Mouse (Mus musculus) hindbrain, embryonic 10.5 days (tissue): ENCODE measurements around the gene Olfr955. TPM values are rescaled to one million over a fixed set of nuclear protein-coding genes. Genes with fewer than 3 reads are reported as not detected.

Source experiments
- DNase-seq: peaks from one replicate; pipeline ENCODE4 v3.0.0-alpha.2; 2017; ENCODE audit warnings: low spot score
- H3K27ac ChIP-seq: fragments of 300-500 bp; sonication (generic); 2 replicates; pipeline ENCODE4 v1.5.1; 2016; ENCODE audit warnings: mild to moderate bottlenecking, moderate library complexity
- H3K27me3 ChIP-seq: fragments of 300-500 bp; sonication (generic); 2 replicates; pipeline ENCODE4 v1.6.1; 2016; ENCODE audit warnings: mild to moderate bottlenecking; ENCODE audit not compliant: poor library complexity, insufficient read depth, severe bottlenecking
- H3K36me3 ChIP-seq: fragments of 300-500 bp; sonication (generic); 2 replicates; pipeline ENCODE4 v1.6.1; 2016; ENCODE audit warnings: mild to moderate bottlenecking, moderate library complexity
- H3K4me1 ChIP-seq: fragments of 300-500 bp; sonication (generic); replicated peaks from 2 replicates; pipeline ENCODE4 v1.6.1; 2016; ENCODE audit warnings: mild to moderate bottlenecking
- H3K4me3 ChIP-seq: fragments of 300-500 bp; sonication (generic); 2 replicates; pipeline ENCODE4 v1.5.1; 2016; ENCODE audit warnings: mild to moderate bottlenecking, moderate library complexity
- H3K9me3 ChIP-seq: fragments of 300-500 bp; sonication (generic); 2 replicates; pipeline ENCODE4 v1.6.1; 2016; ENCODE audit warnings: mild to moderate bottlenecking, moderate library complexity
- WGBS: fragments of 180-500 bp; shearing (Covaris S2); methylation state at CpG from one replicate; pipeline ENCODE4 v1.1.7; 2016; 5-methylcytosine and 5-hydroxymethylcytosine counted together
- polyA plus RNA-seq: library from polyadenylated mRNA; unstranded; fragments of >200 nt; fragmentation: Nextera tagmentation; extraction: Ambion mirVana; gene quantifications from 2 replicates; pipeline ENCODE4 v1.2.1, GENCODE M21; 2016

Gene Olfr955
- not detected in 2 replicates for polyA plus RNA-seq

DNA sequence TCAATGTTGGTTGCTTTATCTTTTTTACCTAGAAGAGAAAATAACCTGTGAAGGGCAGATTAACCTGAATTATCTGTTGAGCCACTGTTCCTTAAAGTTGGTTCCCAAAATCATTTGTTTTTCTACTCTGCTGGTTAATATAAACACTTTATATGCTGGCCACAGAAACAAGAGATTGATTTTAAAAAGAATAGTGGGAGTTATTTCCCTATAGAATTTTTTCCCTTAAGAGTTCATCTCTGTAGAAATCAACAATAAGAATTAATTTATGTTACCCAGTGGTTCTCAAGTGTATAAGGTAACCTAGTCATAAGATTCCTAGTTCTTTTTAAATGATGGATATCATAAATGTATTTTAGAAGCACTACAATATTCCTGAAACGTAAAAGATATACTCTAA is at the start of gene Olfr955:
Gene Olfr955 (minus strand): TSS at position 101 of the 400 bp plus-strand sequence.
- no peaks in the 10 kb centered on the region for H3K4me1 ChIP-seq
- no peaks in the 10 kb centered on the region for H3K27me3 ChIP-seq

GRCm38 (mm10) chr9:39518595-39518994 is 46.9 kb upstream of the Olfr955 start:
- Histone ChIP-seq H3K9me3 (no peaks in the 10 kb centered on the region), H3K27ac (no peak overlapping the region), H3K4me3 (no peak overlapping the region), H3K27me3 (no peaks in the 10 kb centered on the region), H3K36me3 (no peaks in the 10 kb centered on the region), H3K4me1 (no peaks in the 10 kb centered on the region)
- no peak for DNase-seq

More for the DNA sequence above, at the start of gene Olfr955:
- WGBS, result 59% methylated on average over 1 of the region's 1 CpGs
- no peak for DNase-seq
- H3K36me3 ChIP-seq, result no peaks in the 10 kb centered on the region
- no peaks in the 10 kb centered on the region for H3K9me3 ChIP-seq
- H3K27ac ChIP-seq, result no peak within 1 kb of the TSS
- no peak within 1 kb of the TSS for H3K4me3 ChIP-seq

DNA sequence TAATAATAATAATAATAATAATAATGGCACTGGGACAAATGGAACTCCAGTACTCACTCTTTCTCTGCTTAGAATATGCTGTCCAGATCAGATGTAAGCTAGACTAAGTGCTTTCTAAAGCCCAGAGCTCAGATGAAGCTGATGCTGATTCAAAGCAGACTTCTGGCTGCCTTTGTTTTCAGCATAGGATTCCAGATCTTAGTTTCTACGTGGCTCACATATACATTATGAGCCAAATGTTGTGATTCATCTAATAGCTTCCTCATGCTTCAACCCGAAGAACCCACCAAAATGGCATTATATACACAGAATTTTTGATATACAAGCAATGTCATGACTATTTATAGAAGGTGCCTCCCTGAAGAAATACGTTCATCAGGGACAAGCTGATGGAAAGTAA is 43.8 kb upstream of the Olfr955 start, which contains the start of gene Olfr957:
Gene Olfr957 (minus strand): TSS at position 279 of the 400 bp plus-strand sequence.
- Histone ChIP-seq H3K4me1 (no peaks in the 10 kb centered on the region), H3K27ac (no peak within 1 kb of the TSS), H3K4me3 (no peak within 1 kb of the TSS), H3K9me3 (no peaks in the 10 kb centered on the region), H3K27me3 (no peaks in the 10 kb centered on the region), H3K36me3 (no peaks in the 10 kb centered on the region)
- 83% methylated on average over 3 of the region's 3 CpGs for WGBS
- DNase-seq, result no peak

- H3K9me3 ChIP-seq, result no peaks in the 10 kb centered on the region
- no peak for DNase-seq
Measured at GRCm38 (mm10) chr9:39509412-39509811, 37.7 kb upstream of the Olfr955 start.

DNA sequence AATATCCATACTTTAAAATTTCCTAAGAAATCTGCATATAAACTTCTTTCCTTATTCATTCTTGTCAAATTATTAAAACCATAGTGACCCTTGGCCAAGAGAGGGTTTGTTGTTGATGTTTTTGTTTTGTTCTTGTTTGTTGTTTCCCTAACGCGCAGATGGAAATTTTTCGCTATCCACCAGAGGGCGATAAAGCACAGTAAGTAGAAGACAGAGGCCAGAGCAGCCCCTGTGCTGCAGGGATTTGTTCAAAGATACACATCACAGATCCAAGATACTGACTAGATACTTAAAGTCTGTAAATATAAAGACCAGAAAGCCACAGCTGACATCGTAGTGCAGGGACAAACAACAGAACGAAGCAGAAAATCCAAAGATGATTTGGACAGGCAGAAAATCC is 37.3 kb upstream of the Olfr955 start:
- Histone ChIP-seq H3K4me1 (no peaks in the 10 kb centered on the region), H3K9me3 (no peaks in the 10 kb centered on the region), H3K36me3 (no peaks in the 10 kb centered on the region), H3K27me3 (no peaks in the 10 kb centered on the region), H3K4me3 (no peak overlapping the region), H3K27ac (no peak overlapping the region)
- 13% methylated on average over 6 of the region's 6 CpGs for WGBS
- peak; percentile 44 for DNase-seq

More at GRCm38 (mm10) chr9:39509412-39509811, 37.7 kb upstream of the Olfr955 start:
- 82% methylated on average over 9 of the region's 9 CpGs for WGBS
- Histone ChIP-seq H3K27me3 (no peaks in the 10 kb centered on the region), H3K36me3 (no peaks in the 10 kb centered on the region), H3K27ac (no peak overlapping the region), H3K4me1 (no peaks in the 10 kb centered on the region), H3K4me3 (no peak overlapping the region)

DNA sequence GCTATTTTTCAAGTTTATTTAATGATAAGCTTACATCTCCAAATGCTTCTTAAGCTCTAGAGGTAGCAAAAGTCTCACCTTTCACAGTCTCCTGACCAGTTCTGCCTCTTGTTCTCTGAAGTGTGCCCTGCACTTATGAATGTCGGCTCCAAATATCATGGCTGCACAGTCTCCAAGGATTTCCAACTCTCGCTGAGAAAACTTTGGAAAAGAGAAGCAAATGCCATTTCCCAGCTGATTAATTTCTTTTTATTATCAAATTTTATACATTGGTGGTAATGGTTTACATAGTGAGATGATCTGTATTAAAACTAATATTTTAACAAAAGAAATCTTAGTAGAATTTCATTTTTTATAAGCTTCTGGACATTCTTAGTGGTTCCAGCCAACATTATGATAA is 22.2 kb upstream of the Olfr955 start, which contains the start of gene Olfr44:
Gene Olfr44 (minus strand): TSS at position 101 of the 400 bp plus-strand sequence.
- DNase-seq, result no peak
- WGBS, result 95% methylated on average over 2 of the region's 2 CpGs
- Histone ChIP-seq H3K27me3 (no peaks in the 10 kb centered on the region), H3K9me3 (no peaks in the 10 kb centered on the region), H3K27ac (no peak within 1 kb of the TSS), H3K4me1 (no peaks in the 10 kb centered on the region), H3K36me3 (no peaks in the 10 kb centered on the region), H3K4me3 (no peak within 1 kb of the TSS)

- H3K36me3 ChIP-seq, result no peaks in the 10 kb centered on the region
- no peaks in the 10 kb centered on the region for H3K9me3 ChIP-seq
- no peak for DNase-seq
- H3K27ac ChIP-seq, result no peak within 1 kb of the TSS
- no peak within 1 kb of the TSS for H3K4me3 ChIP-seq
- 90% methylated on average over 6 of the region's 6 CpGs for WGBS
- no peaks in the 10 kb centered on the region for H3K27me3 ChIP-seq
- no peaks in the 10 kb centered on the region for H3K4me1 ChIP-seq
Measured at GRCm38 (mm10) chr9:39456401-39456800, 15.3 kb downstream of the Olfr955 start, which contains the start of gene Olfr954. Gene Olfr954, plus strand, starts transcription at chr9:39456701.

- Histone ChIP-seq H3K27me3 (no peaks in the 10 kb centered on the region), H3K9me3 (no peaks in the 10 kb centered on the region), H3K4me3 (no peak within 1 kb of the TSS), H3K27ac (no peak within 1 kb of the TSS), H3K36me3 (no peaks in the 10 kb centered on the region), H3K4me1 (no peaks in the 10 kb centered on the region)
- DNase-seq, result no peak
Measured at GRCm38 (mm10) chr9:39427048-39427447, 44.7 kb downstream of the Olfr955 start, which contains the start of gene Olfr952. Gene Olfr952, minus strand, starts transcription at chr9:39427148.

Other genes with a start within 250 kb of the Olfr955 start
- not detected in 2 replicates for gene Olfr1537, start 221.9 kb downstream of the Olfr955 start, polyA plus RNA-seq
- not detected in 2 replicates for gene Olfr945, start 195.1 kb downstream of the Olfr955 start, polyA plus RNA-seq
- not detected in 2 replicates for gene Olfr948, start 145.9 kb downstream of the Olfr955 start, polyA plus RNA-seq
- not detected in 2 replicates for gene Olfr951, start 84.5 kb downstream of the Olfr955 start, polyA plus RNA-seq
- gene Olfr952, start 44.8 kb downstream of the Olfr955 start, polyA plus RNA-seq, result not detected in 2 replicates
- not detected in 2 replicates for gene Olfr954, start 15.2 kb downstream of the Olfr955 start, polyA plus RNA-seq
- gene Olfr44, start 22.1 kb upstream of the Olfr955 start, polyA plus RNA-seq, result not detected in 2 replicates
- gene Olfr957, start 43.9 kb upstream of the Olfr955 start, polyA plus RNA-seq, result not detected in 2 replicates
- gene Olfr958, start 82.1 kb upstream of the Olfr955 start, polyA plus RNA-seq, result not detected in 2 replicates
- gene Olfr959, start 103.6 kb upstream of the Olfr955 start, polyA plus RNA-seq, result not detected in 2 replicates
- 6.0 and 10.1 TPM in 2 replicates for gene AW551984, start 132.5 kb upstream of the Olfr955 start, polyA plus RNA-seq
- not detected in 2 replicates for gene Olfr148, start 138.7 kb upstream of the Olfr955 start, polyA plus RNA-seq
- gene Olfr960, start 149.4 kb upstream of the Olfr955 start, polyA plus RNA-seq, result not detected in 2 replicates
- not detected in 2 replicates for gene Olfr961, start 173.1 kb upstream of the Olfr955 start, polyA plus RNA-seq
- gene Olfr963, start 195.3 kb upstream of the Olfr955 start, polyA plus RNA-seq, result not detected in 2 replicates
- not detected in 2 replicates for gene Olfr149, start 235.2 kb upstream of the Olfr955 start, polyA plus RNA-seq
- gene Olfr965, start 239.4 kb upstream of the Olfr955 start, polyA plus RNA-seq, result not detected in 2 replicates